Mouse (Mus musculus): Measurements from ENCODE around the gene Cckbr. TPM values are rescaled to one million over a fixed set of nuclear protein-coding genes. Genes with fewer than 3 reads are reported as not detected.
"Not testable (repeated sequence)": the region's sequence is repeated elsewhere in the genome, so short reads cannot be mapped to it uniquely, and the experiment has no call there.

The Cckbr gene
- polyA plus RNA-seq, 1 experiment from 2014 or later = 0.85 TPM

DNA sequence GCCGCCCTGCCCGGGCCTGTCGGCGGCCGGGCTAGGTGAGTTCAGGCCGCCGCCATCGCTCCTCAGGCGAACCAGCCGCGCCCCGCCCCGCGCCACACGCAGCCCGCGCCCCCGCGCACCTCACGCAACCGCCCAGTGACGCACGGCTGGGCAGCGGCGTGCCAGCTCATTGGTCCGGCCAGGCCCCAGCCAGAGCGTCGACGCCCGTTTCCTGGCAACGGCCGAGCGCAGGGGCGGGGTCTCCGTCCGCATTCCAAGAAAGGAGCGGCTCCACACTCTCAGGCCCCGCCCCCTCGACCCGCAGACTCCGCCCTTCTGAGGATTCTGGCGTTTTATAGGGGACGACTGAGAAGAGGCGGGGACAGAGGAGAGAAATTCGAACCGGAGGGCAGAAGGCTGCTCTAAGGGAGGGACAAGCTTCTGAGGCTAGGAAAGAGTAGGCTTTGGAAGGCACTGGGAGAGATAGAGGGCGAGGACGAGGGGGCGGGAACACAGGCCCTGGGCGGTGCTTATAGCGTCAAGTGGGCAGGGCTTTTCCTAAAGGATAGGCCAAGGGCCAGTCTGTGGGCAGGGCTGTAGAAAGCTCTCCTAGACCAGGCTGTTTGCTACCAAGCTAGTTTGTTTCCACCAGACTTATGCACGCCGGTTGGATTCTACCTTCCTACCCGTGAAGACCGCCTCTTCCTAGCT is 25.5 kb upstream of the Cckbr start, which contains the start of gene Fam160a2:
Fam160a2 (minus strand) TSS at position 120 of the 690 bp plus-strand sequence.
- H3K4me3 ChIP-seq (ENCODE audit: low read depth, low read length) = peak within 1 kb of the TSS; percentile 78

GRCm38 (mm10) chr7:105404268-105404667 is 21.3 kb upstream of the Cckbr start, which contains the start of gene Cnga4:
Cnga4 (plus strand) TSS chr7:105404568.
- H3K9ac ChIP-seq (replicated peaks; ENCODE audit: low read depth, low read length) = no peak within 1 kb of the TSS
- 62% methylated on average over 5 of the region's 5 CpGs for WGBS
- no peaks in the 10 kb centered on the region for H3K27me3 ChIP-seq (ENCODE audit: control insufficient read depth, insufficient read depth, low read length)
- ATAC-seq (ENCODE audit: insufficient number of reproducible peaks, insufficient read depth, low FRiP score, low read depth) = no peak
- H3K4me1 ChIP-seq (ENCODE audit: control insufficient read depth, insufficient read depth, low read length) = no peaks in the 10 kb centered on the region; the same call in 1 of the 2 replicates
- no peaks in the 10 kb centered on the region for H3K36me3 ChIP-seq (ENCODE audit: control insufficient read depth, insufficient read depth, low read length)
- no peak within 1 kb of the TSS for H3K27ac ChIP-seq (ENCODE audit: low read length)
- H3K4me3 ChIP-seq (ENCODE audit: low read depth, low read length) = no peak within 1 kb of the TSS
- no peaks in the 10 kb centered on the region for H3K9me3 ChIP-seq (ENCODE audit: control insufficient read depth, low read depth, low read length)
- no peak within 1 kb of the TSS for H3K4me2 ChIP-seq (replicated peaks; ENCODE audit: low read depth, low read length)

More for the DNA sequence above, 25.5 kb upstream of the Cckbr start, which contains the start of gene Fam160a2:
- peak within 1 kb of the TSS; percentile 74 for H3K27ac ChIP-seq (ENCODE audit: low read length)
- H3K4me1 ChIP-seq (ENCODE audit: control insufficient read depth, insufficient read depth, low read length) = peaks cover 8% of the 10 kb centered on the region; the same call in 1 of the 2 replicates
- no peaks in the 10 kb centered on the region for H3K9me3 ChIP-seq (ENCODE audit: control insufficient read depth, low read depth, low read length)
- peak; percentile 99 for ATAC-seq (ENCODE audit: insufficient number of reproducible peaks, insufficient read depth, low FRiP score, low read depth)
- H3K27me3 ChIP-seq (ENCODE audit: control insufficient read depth, insufficient read depth, low read length) = no peaks in the 10 kb centered on the region
- no peaks in the 10 kb centered on the region for H3K36me3 ChIP-seq (ENCODE audit: control insufficient read depth, insufficient read depth, low read length)
- peak within 1 kb of the TSS; percentile 83 for H3K9ac ChIP-seq (replicated peaks; ENCODE audit: low read depth, low read length)
- under 1% methylated on average over 55 of the region's 55 CpGs for WGBS
- peak within 1 kb of the TSS; percentile 74 for H3K4me2 ChIP-seq (replicated peaks; ENCODE audit: low read depth, low read length)

GRCm38 (mm10) chr7:105406322-105406721 is 19.2 kb upstream of the Cckbr start:
- ATAC-seq (ENCODE audit: insufficient number of reproducible peaks, insufficient read depth, low FRiP score, low read depth) = no peak
- H3K4me1 ChIP-seq (ENCODE audit: control insufficient read depth, insufficient read depth, low read length) = no peaks in the 10 kb centered on the region
- H3K27ac ChIP-seq (ENCODE audit: low read length) = no peak overlapping the region
- H3K36me3 ChIP-seq (ENCODE audit: control insufficient read depth, insufficient read depth, low read length) = no peaks in the 10 kb centered on the region
- no peak overlapping the region for H3K9ac ChIP-seq (replicated peaks; ENCODE audit: low read depth, low read length)
- no peak overlapping the region for H3K4me2 ChIP-seq (replicated peaks; ENCODE audit: low read depth, low read length)
- H3K9me3 ChIP-seq (ENCODE audit: control insufficient read depth, low read depth, low read length) = no peaks in the 10 kb centered on the region
- H3K4me3 ChIP-seq (ENCODE audit: low read depth, low read length) = no peak overlapping the region
- WGBS = 73% methylated on average over 1 of the region's 1 CpGs
- H3K27me3 ChIP-seq (ENCODE audit: control insufficient read depth, insufficient read depth, low read length) = no peaks in the 10 kb centered on the region

DNA sequence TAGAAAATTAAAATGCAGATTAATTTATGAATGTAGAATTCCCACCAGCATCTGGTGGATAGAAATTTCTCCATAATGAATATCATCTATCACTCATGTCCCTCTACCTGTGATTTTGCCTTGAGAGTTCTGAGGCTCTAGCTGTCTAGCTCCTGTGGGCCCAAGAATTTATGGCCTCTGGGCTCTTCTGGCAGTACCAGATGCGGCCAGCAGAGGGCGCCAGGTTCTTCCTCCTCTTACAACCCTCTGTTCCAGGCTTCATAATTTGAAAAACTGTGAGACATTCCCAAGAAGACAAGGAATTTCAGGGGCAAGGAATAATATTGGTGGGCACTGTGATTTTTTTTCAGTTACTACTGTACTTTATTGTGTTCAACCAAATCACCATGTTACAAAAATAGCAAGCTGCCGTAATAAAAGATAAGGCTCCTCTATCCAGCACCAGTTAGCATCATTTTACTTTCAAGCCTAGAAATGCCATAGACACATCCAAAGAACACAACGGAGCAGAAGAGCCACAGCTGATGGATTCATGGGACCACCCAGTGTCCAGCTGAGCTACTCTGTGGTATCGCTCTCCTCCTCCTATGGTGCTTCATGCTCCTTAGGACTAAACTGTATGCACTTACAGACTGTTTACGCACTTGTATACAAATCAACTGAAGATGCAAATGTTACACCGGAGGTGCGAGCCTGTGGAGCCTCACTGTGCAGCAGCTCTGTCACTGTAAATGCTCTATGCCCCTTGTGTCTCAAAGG is 13.5 kb upstream of the Cckbr start:
- WGBS = 51% methylated on average over 8 of the region's 8 CpGs
- not testable (repeated sequence) for H3K27ac ChIP-seq (ENCODE audit: low read length)
- 0 out of 2 replicates have a peak, but pooled peaks have one; percentile 56 for ATAC-seq (ENCODE audit: insufficient number of reproducible peaks, insufficient read depth, low FRiP score, low read depth)

DNA sequence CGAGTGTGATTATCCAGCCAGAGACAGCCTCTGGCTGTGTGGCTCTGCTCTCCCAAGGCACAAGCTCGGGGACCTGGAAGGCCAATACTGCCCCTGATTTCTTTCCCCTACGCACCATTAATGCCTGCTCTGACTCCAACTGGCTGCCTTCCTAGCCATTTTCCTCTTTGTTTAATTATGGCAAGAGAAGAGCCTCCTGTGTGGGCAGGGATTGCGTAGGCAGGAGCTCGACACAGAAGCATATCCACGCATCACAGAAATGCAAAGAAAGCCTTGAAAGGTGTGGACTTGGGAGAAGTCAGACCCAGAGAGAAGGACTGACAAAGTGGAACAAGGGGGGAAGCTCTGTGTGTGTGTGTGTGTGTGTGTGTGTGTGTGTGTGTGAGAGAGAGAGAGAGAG is 11.1 kb upstream of the Cckbr start:
- Histone ChIP-seq H3K4me3 (ENCODE audit: low read depth, low read length) (no peak overlapping the region), H3K4me2 (replicated peaks; ENCODE audit: low read depth, low read length) (no peak overlapping the region), H3K4me1 (ENCODE audit: control insufficient read depth, insufficient read depth, low read length) (no peaks in the 10 kb centered on the region), H3K9me3 (ENCODE audit: control insufficient read depth, low read depth, low read length) (no peaks in the 10 kb centered on the region), H3K36me3 (ENCODE audit: control insufficient read depth, insufficient read depth, low read length) (no peaks in the 10 kb centered on the region), H3K27ac (ENCODE audit: low read length) (no peak overlapping the region), H3K9ac (replicated peaks; ENCODE audit: low read depth, low read length) (no peak overlapping the region), H3K27me3 (ENCODE audit: control insufficient read depth, insufficient read depth, low read length) (no peaks in the 10 kb centered on the region)
- 47% methylated on average over 6 of the region's 6 CpGs for WGBS
- no peak for ATAC-seq (ENCODE audit: insufficient number of reproducible peaks, insufficient read depth, low FRiP score, low read depth)

More for the DNA sequence above, 13.5 kb upstream of the Cckbr start:
- H3K9ac ChIP-seq (replicated peaks; ENCODE audit: low read depth, low read length); H3K4me1 ChIP-seq (ENCODE audit: control insufficient read depth, insufficient read depth, low read length); H3K9me3 ChIP-seq (ENCODE audit: control insufficient read depth, low read depth, low read length); H3K36me3 ChIP-seq (ENCODE audit: control insufficient read depth, insufficient read depth, low read length); H3K4me2 ChIP-seq (replicated peaks; ENCODE audit: low read depth, low read length); H3K27me3 ChIP-seq (ENCODE audit: control insufficient read depth, insufficient read depth, low read length); H3K4me3 ChIP-seq (ENCODE audit: low read depth, low read length): not testable (repeated sequence)

- no peaks in the 10 kb centered on the region for H3K27me3 ChIP-seq (ENCODE audit: control insufficient read depth, insufficient read depth, low read length)
- no peak overlapping the region for H3K9ac ChIP-seq (replicated peaks; ENCODE audit: low read depth, low read length)
- H3K36me3 ChIP-seq (ENCODE audit: control insufficient read depth, insufficient read depth, low read length) = no peaks in the 10 kb centered on the region
- no peak overlapping the region for H3K4me2 ChIP-seq (replicated peaks; ENCODE audit: low read depth, low read length)
- WGBS = 91% methylated on average over 7 of the region's 7 CpGs
- no peak overlapping the region for H3K4me3 ChIP-seq (ENCODE audit: low read depth, low read length)
- H3K27ac ChIP-seq (ENCODE audit: low read length) = no peak overlapping the region
- no peaks in the 10 kb centered on the region for H3K4me1 ChIP-seq (ENCODE audit: control insufficient read depth, insufficient read depth, low read length)
- ATAC-seq (ENCODE audit: insufficient number of reproducible peaks, insufficient read depth, low FRiP score, low read depth) = no peak
- H3K9me3 ChIP-seq (ENCODE audit: control insufficient read depth, low read depth, low read length) = no peaks in the 10 kb centered on the region
Observed at GRCm38 (mm10) chr7:105416529-105416928, 9.0 kb upstream of the Cckbr start.

GRCm38 (mm10) chr7:105418106-105418505 is 7.4 kb upstream of the Cckbr start:
- Histone ChIP-seq H3K9ac (replicated peaks; ENCODE audit: low read depth, low read length) (no peak overlapping the region), H3K27ac (ENCODE audit: low read length) (no peak overlapping the region), H3K9me3 (ENCODE audit: control insufficient read depth, low read depth, low read length) (no peaks in the 10 kb centered on the region), H3K27me3 (ENCODE audit: control insufficient read depth, insufficient read depth, low read length) (no peaks in the 10 kb centered on the region), H3K4me3 (ENCODE audit: low read depth, low read length) (no peak overlapping the region), H3K4me2 (replicated peaks; ENCODE audit: low read depth, low read length) (no peak overlapping the region), H3K4me1 (ENCODE audit: control insufficient read depth, insufficient read depth, low read length) (no peaks in the 10 kb centered on the region), H3K36me3 (ENCODE audit: control insufficient read depth, insufficient read depth, low read length) (no peaks in the 10 kb centered on the region)
- no peak for ATAC-seq (ENCODE audit: insufficient number of reproducible peaks, insufficient read depth, low FRiP score, low read depth)
- 78% methylated on average over 5 of the region's 5 CpGs for WGBS

GRCm38 (mm10) chr7:105420903-105421302 is 4.6 kb upstream of the Cckbr start:
- H3K9me3 ChIP-seq (ENCODE audit: control insufficient read depth, low read depth, low read length) = no peaks in the 10 kb centered on the region
- no peak for ATAC-seq (ENCODE audit: insufficient number of reproducible peaks, insufficient read depth, low FRiP score, low read depth)
- no peaks in the 10 kb centered on the region for H3K36me3 ChIP-seq (ENCODE audit: control insufficient read depth, insufficient read depth, low read length)
- WGBS = 17% methylated on average over 2 of the region's 2 CpGs
- 0 out of 2 replicates have a peak, but pooled peaks cover 15% of the 10 kb centered on the region for H3K27me3 ChIP-seq (ENCODE audit: control insufficient read depth, insufficient read depth, low read length)
- H3K9ac ChIP-seq (replicated peaks; ENCODE audit: low read depth, low read length) = no peak overlapping the region
- H3K4me3 ChIP-seq (ENCODE audit: low read depth, low read length) = no peak overlapping the region
- no peak overlapping the region for H3K4me2 ChIP-seq (replicated peaks; ENCODE audit: low read depth, low read length)
- no peaks in the 10 kb centered on the region for H3K4me1 ChIP-seq (ENCODE audit: control insufficient read depth, insufficient read depth, low read length)
- H3K27ac ChIP-seq (ENCODE audit: low read length) = no peak overlapping the region

Measured in stomach, embryonic 14.5 days (tissue).